Mouse (Mus musculus): ENCODE measurements around the gene Zbtb8os. TPM values are rescaled to one million over a fixed set of nuclear protein-coding genes. Genes with fewer than 3 reads are reported as not detected.

Gene Zbtb8os
- polyA plus RNA-seq, 1 experiment from 2014 or later = 41.7 TPM

GRCm38 (mm10) chr4:129299121-129299520, 36.4 kb upstream of the Zbtb8os start:
- H3K4me2 ChIP-seq (replicated peaks; ENCODE audit: low read depth) = no peak overlapping the region
- H3K4me3 ChIP-seq (ENCODE audit: low read depth, low read length) = no peak overlapping the region
- no peak overlapping the region for H3K27ac ChIP-seq (replicated peaks)
- DNase-seq (ENCODE audit: low spot score) (no peak), ATAC-seq (ENCODE audit: low FRiP score, low TSS enrichment) (no peak)
- no peaks in the 10 kb centered on the region for H3K27me3 ChIP-seq (ENCODE audit: control insufficient read depth, insufficient read depth, low read length)
- 55% methylated on average over 10 of the region's 10 CpGs for WGBS
- H3K9me3 ChIP-seq (ENCODE audit: control insufficient read depth, low read length) = no peaks in the 10 kb centered on the region
- TF ChIP-seq CTCF (IDR thresholded peaks at IDR 0.05; ENCODE audit: low read depth) = no peak
- TF ChIP-seq EP300 (optimal IDR thresholded peaks at IDR 0.05) = no peak
- H3K9ac ChIP-seq (ENCODE audit: low read length) = no peak overlapping the region
- no peaks in the 10 kb centered on the region for H3K36me3 ChIP-seq (ENCODE audit: control insufficient read depth, insufficient read depth, low read length)
- H3K4me1 ChIP-seq (replicated peaks; ENCODE audit: control insufficient read depth, insufficient read depth) = 0 out of 2 replicates have a peak, but pooled peaks cover 3% of the 10 kb centered on the region

GRCm38 (mm10) chr4:129303401-129303800, 32.1 kb upstream of the Zbtb8os start:
- Histone ChIP-seq H3K27me3 (ENCODE audit: control insufficient read depth, insufficient read depth, low read length) (no peaks in the 10 kb centered on the region), H3K36me3 (ENCODE audit: control insufficient read depth, insufficient read depth, low read length) (peaks cover 7% of the 10 kb centered on the region), H3K27ac (replicated peaks) (no peak overlapping the region), H3K4me2 (replicated peaks; ENCODE audit: low read depth) (no peak overlapping the region), H3K9me3 (ENCODE audit: control insufficient read depth, low read length) (no peaks in the 10 kb centered on the region), H3K9ac (ENCODE audit: low read length) (no peak overlapping the region), H3K4me1 (replicated peaks; ENCODE audit: control insufficient read depth, insufficient read depth) (0 out of 2 replicates have a peak, but pooled peaks cover under 1% of the 10 kb centered on the region), H3K4me3 (ENCODE audit: low read depth, low read length) (no peak overlapping the region)
- DNase-seq (ENCODE audit: low spot score) (no peak), ATAC-seq (ENCODE audit: low FRiP score, low TSS enrichment) (peak; percentile 36; the same call in 1 of the 2 replicates)
- WGBS = 68% methylated on average over 5 of the region's 5 CpGs
- TF ChIP-seq EP300 (optimal IDR thresholded peaks at IDR 0.05) (no peak), CTCF (IDR thresholded peaks at IDR 0.05; ENCODE audit: low read depth) (no peak)

- WGBS = 81% methylated on average over 9 of the region's 9 CpGs
- H3K9me3 ChIP-seq (ENCODE audit: control insufficient read depth, low read length) = no peaks in the 10 kb centered on the region
Measured at GRCm38 (mm10) chr4:129303816-129304215, 31.7 kb upstream of the Zbtb8os start.

GRCm38 (mm10) chr4:129304306-129304705, 31.2 kb upstream of the Zbtb8os start:
- Histone ChIP-seq H3K36me3 (ENCODE audit: control insufficient read depth, insufficient read depth, low read length) (peaks cover 11% of the 10 kb centered on the region), H3K27me3 (ENCODE audit: control insufficient read depth, insufficient read depth, low read length) (no peaks in the 10 kb centered on the region), H3K4me3 (ENCODE audit: low read depth, low read length) (no peak overlapping the region), H3K4me1 (replicated peaks; ENCODE audit: control insufficient read depth, insufficient read depth) (no peaks in the 10 kb centered on the region), H3K9me3 (ENCODE audit: control insufficient read depth, low read length) (no peaks in the 10 kb centered on the region), H3K9ac (ENCODE audit: low read length) (no peak overlapping the region), H3K4me2 (replicated peaks; ENCODE audit: low read depth) (no peak overlapping the region), H3K27ac (replicated peaks) (no peak overlapping the region)
- ATAC-seq (ENCODE audit: low FRiP score, low TSS enrichment) (no peak), DNase-seq (ENCODE audit: low spot score) (no peak)
- TF ChIP-seq EP300 (optimal IDR thresholded peaks at IDR 0.05) (no peak), CTCF (IDR thresholded peaks at IDR 0.05; ENCODE audit: low read depth) (no peak)
- WGBS = 33% methylated on average over 1 of the region's 1 CpGs

More at GRCm38 (mm10) chr4:129303816-129304215, 31.7 kb upstream of the Zbtb8os start:
- no peaks in the 10 kb centered on the region for H3K27me3 ChIP-seq (ENCODE audit: control insufficient read depth, insufficient read depth, low read length)
- peaks cover 11% of the 10 kb centered on the region for H3K36me3 ChIP-seq (ENCODE audit: control insufficient read depth, insufficient read depth, low read length)
- no peak overlapping the region for H3K4me2 ChIP-seq (replicated peaks; ENCODE audit: low read depth)
- no peak overlapping the region for H3K9ac ChIP-seq (ENCODE audit: low read length)
- no peak for TF ChIP-seq CTCF (IDR thresholded peaks at IDR 0.05; ENCODE audit: low read depth)
- TF ChIP-seq EP300 (optimal IDR thresholded peaks at IDR 0.05) = no peak
- H3K27ac ChIP-seq (replicated peaks) = no peak overlapping the region
- H3K4me3 ChIP-seq (ENCODE audit: low read depth, low read length) = no peak overlapping the region
- DNase-seq (ENCODE audit: low spot score) (no peak), ATAC-seq (ENCODE audit: low FRiP score, low TSS enrichment) (peak; percentile 51)
- H3K4me1 ChIP-seq (replicated peaks; ENCODE audit: control insufficient read depth, insufficient read depth) = no peaks in the 10 kb centered on the region

GRCm38 (mm10) chr4:129307936-129308335, 27.6 kb upstream of the Zbtb8os start:
- H3K4me1 ChIP-seq (replicated peaks; ENCODE audit: control insufficient read depth, insufficient read depth) = no peaks in the 10 kb centered on the region
- DNase-seq (ENCODE audit: low spot score) (no peak), ATAC-seq (ENCODE audit: low FRiP score, low TSS enrichment) (no peak)
- peaks cover 16% of the 10 kb centered on the region for H3K36me3 ChIP-seq (ENCODE audit: control insufficient read depth, insufficient read depth, low read length)
- H3K9ac ChIP-seq (ENCODE audit: low read length) = no peak overlapping the region
- no peaks in the 10 kb centered on the region for H3K9me3 ChIP-seq (ENCODE audit: control insufficient read depth, low read length)
- WGBS = 81% methylated on average over 1 of the region's 1 CpGs
- no peak for TF ChIP-seq EP300 (optimal IDR thresholded peaks at IDR 0.05)
- no peak for TF ChIP-seq CTCF (IDR thresholded peaks at IDR 0.05; ENCODE audit: low read depth)
- no peak overlapping the region for H3K4me3 ChIP-seq (ENCODE audit: low read depth, low read length)
- no peaks in the 10 kb centered on the region for H3K27me3 ChIP-seq (ENCODE audit: control insufficient read depth, insufficient read depth, low read length)
- H3K4me2 ChIP-seq (replicated peaks; ENCODE audit: low read depth) = no peak overlapping the region
- no peak overlapping the region for H3K27ac ChIP-seq (replicated peaks)

- Histone ChIP-seq H3K27me3 (ENCODE audit: control insufficient read depth, insufficient read depth, low read length) (no peaks in the 10 kb centered on the region), H3K4me2 (replicated peaks; ENCODE audit: low read depth) (no peak overlapping the region), H3K36me3 (ENCODE audit: control insufficient read depth, insufficient read depth, low read length) (peaks cover 15% of the 10 kb centered on the region), H3K4me1 (replicated peaks; ENCODE audit: control insufficient read depth, insufficient read depth) (no peaks in the 10 kb centered on the region), H3K9ac (ENCODE audit: low read length) (no peak overlapping the region), H3K4me3 (ENCODE audit: low read depth, low read length) (no peak overlapping the region), H3K27ac (replicated peaks) (no peak overlapping the region), H3K9me3 (ENCODE audit: control insufficient read depth, low read length) (no peaks in the 10 kb centered on the region)
- TF ChIP-seq CTCF (IDR thresholded peaks at IDR 0.05; ENCODE audit: low read depth) = no peak
- TF ChIP-seq EP300 (optimal IDR thresholded peaks at IDR 0.05) = no peak
- ATAC-seq (ENCODE audit: low FRiP score, low TSS enrichment) (no peak), DNase-seq (ENCODE audit: low spot score) (no peak)
- 47% methylated on average over 3 of the region's 3 CpGs for WGBS
Measured at GRCm38 (mm10) chr4:129313886-129314285, 21.6 kb upstream of the Zbtb8os start.

Data from stomach, postnatal 0 days (tissue).